Mouse (Mus musculus): ENCODE data around the gene Ccdc69. TPM values are rescaled to one million over a fixed set of nuclear protein-coding genes. Genes with fewer than 3 reads are reported as not detected.

Gene Ccdc69
- polyA plus RNA-seq, 1 experiment from 2014 or later, result 3.0 TPM

DNA sequence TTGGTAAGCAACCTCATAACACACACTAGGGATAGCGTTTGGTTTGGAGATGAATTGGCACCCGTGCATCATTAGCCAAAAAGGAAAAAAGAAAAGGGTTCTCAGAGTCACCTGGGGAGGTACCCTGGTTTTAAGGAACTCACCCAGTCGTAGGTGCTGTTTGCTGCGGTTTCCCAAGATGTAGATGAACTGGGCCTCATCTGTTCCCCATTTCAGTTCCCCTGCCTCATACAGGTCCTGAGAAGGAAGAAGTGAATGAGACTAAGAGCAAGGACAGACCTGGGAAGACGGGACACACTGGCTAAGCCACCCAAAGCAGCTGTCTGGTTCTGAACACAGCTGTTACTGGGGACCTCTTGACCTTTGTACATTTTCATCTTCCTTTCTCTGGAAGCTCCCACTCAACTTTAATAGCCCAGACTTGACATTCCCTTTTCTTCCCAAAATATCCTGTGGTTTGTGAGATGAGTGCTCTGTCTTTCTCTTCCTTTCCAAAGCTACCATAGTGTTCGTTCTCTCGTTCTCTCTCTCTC, 72.9 kb downstream of the Ccdc69 start:
- WGBS, result 85% methylated on average over 7 of the region's 7 CpGs
- no peaks in the 10 kb centered on the region for H3K27me3 ChIP-seq (replicated peaks; ENCODE audit: control insufficient read depth, insufficient read depth, low read length)
- no peak overlapping the region for H3K27ac ChIP-seq (ENCODE audit: low read depth)
- peaks cover 96% of the 10 kb centered on the region for H3K36me3 ChIP-seq (ENCODE audit: control insufficient read depth, insufficient read depth, low read length)
- no peak overlapping the region for H3K4me2 ChIP-seq (ENCODE audit: low read length)
- H3K4me1 ChIP-seq (replicated peaks; ENCODE audit: control insufficient read depth, insufficient read depth, low read length), result no peaks in the 10 kb centered on the region
- no peak overlapping the region for H3K4me3 ChIP-seq (ENCODE audit: low read depth, low read length)
- ATAC-seq (replicated peaks; ENCODE audit: low FRiP score, low TSS enrichment, low read depth) (no peak), DNase-seq (ENCODE audit: low spot score) (no peak)
- no peak overlapping the region for H3K9ac ChIP-seq (ENCODE audit: low read length)
- peaks cover 7% of the 10 kb centered on the region for H3K9me3 ChIP-seq (ENCODE audit: control insufficient read depth, low read length)

Other genes with a start within 250 kb of the Ccdc69 start
- gene Lyrm7, start 217.2 kb downstream of the Ccdc69 start, polyA plus RNA-seq (2014; fragmentation: Nextera tagmentation; extraction: Ambion mirVana), result 8.0 and 12.4 TPM in 2 replicates
- 740 and 774 TPM in 2 replicates for gene Hint1, start 211.7 kb downstream of the Ccdc69 start, polyA plus RNA-seq (2014; fragmentation: Nextera tagmentation; extraction: Ambion mirVana)
- 263 and 321 TPM in 2 replicates for gene Gpx3, start 175.7 kb downstream of the Ccdc69 start, polyA plus RNA-seq (2014; fragmentation: Nextera tagmentation; extraction: Ambion mirVana)
- gene Tnip1, start 115.2 kb downstream of the Ccdc69 start, polyA plus RNA-seq (2014; fragmentation: Nextera tagmentation; extraction: Ambion mirVana), result 20.5 and 20.9 TPM in 2 replicates
- 327 and 365 TPM in 2 replicates for gene Anxa6, start 44.7 kb downstream of the Ccdc69 start, polyA plus RNA-seq (2014; fragmentation: Nextera tagmentation; extraction: Ambion mirVana)
- 23.1 and 24.9 TPM in 2 replicates for gene Gm2a, start 20.0 kb upstream of the Ccdc69 start, polyA plus RNA-seq (2014; fragmentation: Nextera tagmentation; extraction: Ambion mirVana)
- not detected in 2 replicates for gene Slc36a3, start 73.6 kb upstream of the Ccdc69 start, polyA plus RNA-seq (2014; fragmentation: Nextera tagmentation; extraction: Ambion mirVana)
- gene Slc36a2, start 106.9 kb upstream of the Ccdc69 start, polyA plus RNA-seq (2014; fragmentation: Nextera tagmentation; extraction: Ambion mirVana), result 0.09 TPM in 2 replicates
- 2.6 and 2.9 TPM in 2 replicates for gene Slc36a1, start 126.2 kb upstream of the Ccdc69 start, polyA plus RNA-seq (2014; fragmentation: Nextera tagmentation; extraction: Ambion mirVana)